In genomic region chr11:75649155-75649561, GRCm38 (mm10) we compare ENCODE assay signal across 11 mouse cellular contexts. TPM values are rescaled to one million over a fixed set of nuclear protein-coding genes. Genes with fewer than 3 reads are reported as not detected.
DNase-seq lines count a peak whose midpoint lies in the region; ATAC-seq lines count a peak whose summit lies in the region.
"Had no signal": no experiment of that assay in that cellular context is flagged by ENCODE, and none has a peak within 500 bp of the region (broad histone marks: within the 10 kb centered on the region; RNA-seq: fewer than 3 reads in every experiment).

No protein-coding gene starts in this region.

- 75% methylated on average over 4 of the region's 4 CpGs for WGBS in limb, embryonic 12.5 days
- WGBS in limb, embryonic 10.5 days: 68% methylated on average over 4 of the region's 4 CpGs
- 57% methylated on average over 4 of the region's 4 CpGs for WGBS in heart, embryonic 15.5 days
- 41% methylated on average over 4 of the region's 4 CpGs for WGBS in macrophage (ENCODE audit: missing documents)
- 81% methylated on average over 4 of the region's 4 CpGs for WGBS in forebrain, embryonic 13.5 days

- H3K27me3 ChIP-seq in limb, embryonic 12.5 days: peaks cover 25% of the 10 kb centered on the region
- peaks cover 25% of the 10 kb centered on the region for H3K27me3 ChIP-seq in limb, embryonic 10.5 days (ENCODE audit: low read depth, poor library complexity, severe bottlenecking)
- H3K27me3 ChIP-seq in heart, embryonic 15.5 days: no peaks in the 10 kb centered on the region
- H3K27me3 ChIP-seq in forebrain, embryonic 13.5 days: peaks cover 21% of the 10 kb centered on the region

- H3K9me3 ChIP-seq in limb, embryonic 12.5 days: no peaks in the 10 kb centered on the region
- H3K9me3 ChIP-seq in limb, embryonic 10.5 days (replicated peaks): no peaks in the 10 kb centered on the region
- H3K9me3 ChIP-seq in heart, embryonic 15.5 days (replicated peaks): no peaks in the 10 kb centered on the region
- no peaks in the 10 kb centered on the region for H3K9me3 ChIP-seq in forebrain, embryonic 13.5 days (replicated peaks)

- ATAC-seq in limb, embryonic 12.5 days (ENCODE audit: insufficient number of reproducible peaks, insufficient read depth, low FRiP score, low TSS enrichment, low read depth): no peak
- peak; percentile 12; the same call in 1 of the 2 replicates for ATAC-seq in heart, embryonic 15.5 days (replicated peaks; ENCODE audit: insufficient number of reproducible peaks, insufficient read depth, low FRiP score, low read depth)
- no peak for ATAC-seq in forebrain, embryonic 13.5 days
- ATAC-seq in megakaryocyte-erythroid progenitor cell, adult 5-6 weeks (replicated peaks; ENCODE audit: low FRiP score, low TSS enrichment, poor library complexity, severe bottlenecking): no peak
- ATAC-seq: hindbrain, embryonic 16.5 days had no signal

- H3K4me1 ChIP-seq in limb, embryonic 12.5 days (replicated peaks): peaks cover 30% of the 10 kb centered on the region
- peaks cover 43% of the 10 kb centered on the region for H3K4me1 ChIP-seq in limb, embryonic 10.5 days
- peaks cover 60% of the 10 kb centered on the region for H3K4me1 ChIP-seq in heart, embryonic 15.5 days (replicated peaks)
- peaks cover 30% of the 10 kb centered on the region for H3K4me1 ChIP-seq in forebrain, embryonic 13.5 days

- H3K79me2 ChIP-seq in macrophage (ENCODE audit: inconsistent target): peaks cover 15% of the 10 kb centered on the region

- no peak overlapping the region for H3K9ac ChIP-seq in limb, embryonic 12.5 days (replicated peaks)
- H3K9ac ChIP-seq in heart, embryonic 15.5 days: 0 out of 2 replicates have a peak overlapping the region, but pooled peaks have one; percentile 25
- H3K9ac ChIP-seq in forebrain, embryonic 13.5 days: no peak overlapping the region

- H3K27ac ChIP-seq in limb, embryonic 12.5 days: peak overlapping the region; percentile 20; the same call in 1 of the 2 replicates
- no peak overlapping the region; the same call in 1 of the 2 replicates for H3K27ac ChIP-seq in limb, embryonic 10.5 days
- H3K27ac ChIP-seq in heart, embryonic 15.5 days: peak overlapping the region; percentile 96
- H3K27ac ChIP-seq in macrophage: peak overlapping the region; percentile 35
- H3K27ac ChIP-seq in forebrain, embryonic 13.5 days: no peak overlapping the region

- DNase-seq in limb, embryonic 10.5 days (ENCODE audit: low spot score): no peak
- peak; percentile 66 to 77 for DNase-seq in kidney, postnatal 36 days
- DNase-seq in layer of hippocampus, adult 18-20 months (ENCODE audit: low spot score in 2 of 2): no peak
- DNase-seq: cerebellum, postnatal 36 days had no signal

- H3K4me3 ChIP-seq in limb, embryonic 12.5 days (replicated peaks): no peak overlapping the region
- no peak overlapping the region for H3K4me3 ChIP-seq in limb, embryonic 10.5 days
- no peak overlapping the region for H3K4me3 ChIP-seq in heart, embryonic 15.5 days
- no peak overlapping the region for H3K4me3 ChIP-seq in macrophage (ENCODE audit: inconsistent target)
- H3K4me3 ChIP-seq in forebrain, embryonic 13.5 days: no peak overlapping the region
- H3K4me3 ChIP-seq: myocyte had no signal

- H3K36me3 ChIP-seq in limb, embryonic 12.5 days: peaks cover 6% of the 10 kb centered on the region; the same call in 1 of the 2 replicates
- no peaks in the 10 kb centered on the region for H3K36me3 ChIP-seq in limb, embryonic 10.5 days
- no peaks in the 10 kb centered on the region for H3K36me3 ChIP-seq in heart, embryonic 15.5 days
- H3K36me3 ChIP-seq in macrophage (ENCODE audit: inconsistent target): peaks cover 19% of the 10 kb centered on the region; the same call in 1 of the 2 replicates
- peaks cover 6% of the 10 kb centered on the region; the same call in 1 of the 2 replicates for H3K36me3 ChIP-seq in forebrain, embryonic 13.5 days (ENCODE audit: poor library complexity, severe bottlenecking)

- no peak overlapping the region for H3K4me2 ChIP-seq in limb, embryonic 12.5 days
- H3K4me2 ChIP-seq in heart, embryonic 15.5 days: no peak overlapping the region
- no peak overlapping the region for H3K4me2 ChIP-seq in forebrain, embryonic 13.5 days

RNA-seq across cellular contexts. Expression of gene Myo1c, which starts 1.1 kb away (rescaled TPM):
- polyA plus RNA-seq in limb, embryonic 12.5 days (2016; fragmentation: Nextera tagmentation; extraction: Ambion mirVana): 24.2 and 28.2 TPM in 2 replicates
- 19.7 and 20.2 TPM in 2 replicates for polyA plus RNA-seq in limb, embryonic 10.5 days (2016; fragmentation: Nextera tagmentation; extraction: Ambion mirVana)
- 62.1 and 79.0 TPM in 2 replicates for polyA plus RNA-seq in heart, embryonic 15.5 days (2015; fragmentation: Nextera tagmentation; extraction: Ambion mirVana)
- total RNA-seq in macrophage (2018; cell fraction: chromatin; rRNA removed): 100 to 1,000 TPM; 148 to 797 (median 256) TPM
- total RNA-seq in macrophage (2018; cell fraction: cytosol; rRNA removed): 100 to 1,000 TPM in 2 of 26 experiments, 10 to 100 TPM in 24; 62.7 to 107 (median 85.7) TPM
- total RNA-seq in macrophage (2018; cell fraction: nucleus; rRNA removed): 100 to 1,000 TPM in 23 of 26 experiments, 10 to 100 TPM in 3; 87.8 to 217 (median 136) TPM
- 62.9 to 77.4 TPM (median 64.6 TPM) in 3 replicates for polyA plus RNA-seq in macrophage (2018)
- polyA plus RNA-seq in forebrain, embryonic 13.5 days (2015; fragmentation: Nextera tagmentation; extraction: Ambion mirVana): 6.1 and 6.9 TPM in 2 replicates
- 10 to 100 TPM; 12.9 to 14.1 TPM for total RNA-seq in layer of hippocampus, adult 18-20 months (2021)
- total RNA-seq in megakaryocyte-erythroid progenitor cell, adult 5-6 weeks (2014; fragmentation: Nextera tagmentation): 36.5 and 37.4 TPM in 2 replicates
- 13.5 and 32.6 TPM in 2 replicates for total RNA-seq in megakaryocyte-erythroid progenitor cell, adult 5-6 weeks (2017)

RNA-seq across cellular contexts. Expression of gene Inpp5k, which starts 18.4 kb away (rescaled TPM):
- polyA plus RNA-seq in limb, embryonic 12.5 days (2016; fragmentation: Nextera tagmentation; extraction: Ambion mirVana): 18.6 and 20.1 TPM in 2 replicates
- 14.4 and 17.6 TPM in 2 replicates for polyA plus RNA-seq in limb, embryonic 10.5 days (2016; fragmentation: Nextera tagmentation; extraction: Ambion mirVana)
- polyA plus RNA-seq in heart, embryonic 15.5 days (2015; fragmentation: Nextera tagmentation; extraction: Ambion mirVana): 19.6 and 28.8 TPM in 2 replicates
- 100 to 1,000 TPM in 17 of 26 experiments, 10 to 100 TPM in 9; 32.1 to 200 (median 143) TPM for total RNA-seq in macrophage (2018; cell fraction: chromatin; rRNA removed)
- 10 to 100 TPM; 29.2 to 51.8 (median 41.0) TPM for total RNA-seq in macrophage (2018; cell fraction: cytosol; rRNA removed)
- 100 to 1,000 TPM in 12 of 26 experiments, 10 to 100 TPM in 14; 30.5 to 167 (median 94.2) TPM for total RNA-seq in macrophage (2018; cell fraction: nucleus; rRNA removed)
- polyA plus RNA-seq in macrophage (2018): 20.3 to 48.0 TPM (median 38.4 TPM) in 3 replicates
- polyA plus RNA-seq in forebrain, embryonic 13.5 days (2015; fragmentation: Nextera tagmentation; extraction: Ambion mirVana): 32.7 and 33.8 TPM in 2 replicates
- total RNA-seq in layer of hippocampus, adult 18-20 months (2021): 10 to 100 TPM; 40.2 to 45.2 TPM
- total RNA-seq in megakaryocyte-erythroid progenitor cell, adult 5-6 weeks (2014; fragmentation: Nextera tagmentation): 33.8 and 34.5 TPM in 2 replicates
- 19.9 and 26.5 TPM in 2 replicates for total RNA-seq in megakaryocyte-erythroid progenitor cell, adult 5-6 weeks (2017)

RNA-seq across cellular contexts. Expression of gene Crk, which starts 29.9 kb away (rescaled TPM):
- polyA plus RNA-seq in limb, embryonic 12.5 days (2016; fragmentation: Nextera tagmentation; extraction: Ambion mirVana): 134 and 135 TPM in 2 replicates
- 105 and 123 TPM in 2 replicates for polyA plus RNA-seq in limb, embryonic 10.5 days (2016; fragmentation: Nextera tagmentation; extraction: Ambion mirVana)
- 82.3 and 95.8 TPM in 2 replicates for polyA plus RNA-seq in heart, embryonic 15.5 days (2015; fragmentation: Nextera tagmentation; extraction: Ambion mirVana)
- 100 to 1,000 TPM; 135 to 258 (median 172) TPM for total RNA-seq in macrophage (2018; cell fraction: chromatin; rRNA removed)
- total RNA-seq in macrophage (2018; cell fraction: cytosol; rRNA removed): 100 to 1,000 TPM in 3 of 26 experiments, 10 to 100 TPM in 23; 72.1 to 124 (median 81.7) TPM
- 100 to 1,000 TPM in 25 of 26 experiments, 10 to 100 TPM in 1; 97.0 to 221 (median 127) TPM for total RNA-seq in macrophage (2018; cell fraction: nucleus; rRNA removed)
- 52.3 to 73.1 TPM (median 60.5 TPM) in 3 replicates for polyA plus RNA-seq in macrophage (2018)
- polyA plus RNA-seq in forebrain, embryonic 13.5 days (2015; fragmentation: Nextera tagmentation; extraction: Ambion mirVana): 124 and 133 TPM in 2 replicates
- 100 to 1,000 TPM; 128 to 129 TPM for total RNA-seq in layer of hippocampus, adult 18-20 months (2021)
- 33.0 and 38.5 TPM in 2 replicates for total RNA-seq in megakaryocyte-erythroid progenitor cell, adult 5-6 weeks (2014; fragmentation: Nextera tagmentation)
- 29.5 and 39.8 TPM in 2 replicates for total RNA-seq in megakaryocyte-erythroid progenitor cell, adult 5-6 weeks (2017)

Comparison
In these comparisons a context has a peak if more than half of its experiments do, and no peak if none do; other contexts are left out.
1. H3K27ac ChIP-seq: peak in limb, embryonic 12.5 days (single experiment), heart, embryonic 15.5 days (single experiment) and macrophage (single experiment); none in limb, embryonic 10.5 days (single experiment) and forebrain, embryonic 13.5 days (single experiment).
2. DNase-seq: peak in kidney, postnatal 36 days (2 of 2); none in limb, embryonic 10.5 days (single experiment) and layer of hippocampus, adult 18-20 months (0 of 2).